Mouse (Mus musculus) testis, adult 2 months (tissue): ENCODE data around the gene Asb8. TPM values are rescaled to one million over a fixed set of nuclear protein-coding genes. Genes with fewer than 3 reads are reported as not detected.
A peak's percentile ranks its signal among the peaks of the same experiment; 100 is the strongest.

ENCODE experiments used
- H3K27ac ChIP-seq: fragments of 200-500 bp; 2 replicates; pipeline ENCODE4 v1.5.1; 2012; ENCODE audit warnings: low read depth, low read length; ENCODE audit not compliant: control insufficient read depth, insufficient read depth
- H3K27me3 ChIP-seq: fragments of 200-500 bp; 2 replicates; pipeline ENCODE4 v1.6.1; 2012; ENCODE audit warnings: mild to moderate bottlenecking, low read length, moderate library complexity; ENCODE audit not compliant: control insufficient read depth, insufficient read depth
- H3K36me3 ChIP-seq: fragments of 200-500 bp; 2 replicates; pipeline ENCODE4 v1.6.1; 2012; ENCODE audit warnings: mild to moderate bottlenecking, low read length; ENCODE audit not compliant: control insufficient read depth, insufficient read depth
- H3K4me1 ChIP-seq: fragments of 200-500 bp; 2 replicates; pipeline ENCODE4 v1.6.1; 2012; ENCODE audit warnings: low read length; ENCODE audit not compliant: control insufficient read depth, insufficient read depth
- H3K4me3 ChIP-seq: fragments of 200-500 bp; 2 replicates; pipeline ENCODE4 v1.5.1; 2012; ENCODE audit warnings: low read depth, mild to moderate bottlenecking, low read length, moderate library complexity, mixed read lengths; ENCODE audit not compliant: control insufficient read depth
- CTCF ChIP-seq: fragments of 200-500 bp; IDR thresholded peaks from 2 replicates; pipeline ENCODE4 v1.5.1; 2012; ENCODE audit warnings: low read depth, mild to moderate bottlenecking, inconsistent platforms, low read length, moderate library complexity; ENCODE audit not compliant: control insufficient read depth, insufficient read depth, insufficient replicate concordance
- POLR2A ChIP-seq: fragments of 200-500 bp; IDR thresholded peaks from 2 replicates; pipeline ENCODE4 v1.6.1; 2012; ENCODE audit warnings: low read depth, mild to moderate bottlenecking, inconsistent platforms, low read length, moderate library complexity; ENCODE audit not compliant: control insufficient read depth
- polyA plus RNA-seq: library from polyadenylated mRNA; depleted of rRNA; stranded (reverse); fragments of >200 nt; gene quantifications from 2 replicates; pipeline ENCODE4 v1.2.3, GENCODE M21; 2012

The Asb8 gene
- polyA plus RNA-seq, 1 experiment = 132 TPM

GRCm38 (mm10) chr15:98116287-98116686 lies 49.1 kb downstream of the Asb8 start:
- Histone ChIP-seq H3K27ac (no peak overlapping the region), H3K27me3 (no peaks in the 10 kb centered on the region), H3K36me3 (peaks cover 1% of the 10 kb centered on the region; the same call in 1 of the 2 replicates), H3K4me1 (no peaks in the 10 kb centered on the region), H3K4me3 (no peak overlapping the region)
- TF ChIP-seq CTCF (no peak), POLR2A (no peak)

GRCm38 (mm10) chr15:98115779-98116163 lies 49.7 kb downstream of the Asb8 start:
- TF ChIP-seq CTCF (no peak), POLR2A (no peak)
- Histone ChIP-seq H3K27ac (no peak overlapping the region), H3K27me3 (no peaks in the 10 kb centered on the region), H3K4me3 (no peak overlapping the region), H3K36me3 (peaks cover 1% of the 10 kb centered on the region; the same call in 1 of the 2 replicates), H3K4me1 (no peaks in the 10 kb centered on the region)

GRCm38 (mm10) chr15:98114852-98115778 lies 50.3 kb downstream of the Asb8 start:
- no peaks in the 10 kb centered on the region for H3K27me3 ChIP-seq
- H3K4me1 ChIP-seq = no peaks in the 10 kb centered on the region
- TF ChIP-seq CTCF (no peak), POLR2A (no peak)
- no peak overlapping the region for H3K4me3 ChIP-seq
- H3K36me3 ChIP-seq = peaks cover 1% of the 10 kb centered on the region; the same call in 1 of the 2 replicates
- no peak overlapping the region for H3K27ac ChIP-seq

- H3K27ac ChIP-seq = no peak overlapping the region
- TF ChIP-seq POLR2A (no peak), CTCF (no peak)
- H3K27me3 ChIP-seq = no peaks in the 10 kb centered on the region
These were observed 51.1 kb downstream of the Asb8 start for GRCm38 (mm10) chr15:98114098-98114851.

GRCm38 (mm10) chr15:98111791-98112190 lies 53.6 kb downstream of the Asb8 start:
- Histone ChIP-seq H3K4me3 (no peak overlapping the region), H3K27me3 (no peaks in the 10 kb centered on the region), H3K4me1 (peaks cover 7% of the 10 kb centered on the region), H3K36me3 (peaks cover 1% of the 10 kb centered on the region; the same call in 1 of the 2 replicates), H3K27ac (no peak overlapping the region)
- no peak for TF ChIP-seq POLR2A
- TF ChIP-seq CTCF = no peak

More at GRCm38 (mm10) chr15:98114098-98114851, 51.1 kb downstream of the Asb8 start:
- peaks cover 1% of the 10 kb centered on the region; the same call in 1 of the 2 replicates for H3K36me3 ChIP-seq
- no peaks in the 10 kb centered on the region for H3K4me1 ChIP-seq
- H3K4me3 ChIP-seq = no peak overlapping the region

GRCm38 (mm10) chr15:98108297-98109152 lies 56.9 kb downstream of the Asb8 start:
- Histone ChIP-seq H3K27ac (peak overlapping the region; percentile 41; the same call in 1 of the 2 replicates), H3K36me3 (peaks cover 1% of the 10 kb centered on the region; the same call in 1 of the 2 replicates), H3K4me3 (peak overlapping the region; percentile 83), H3K4me1 (peaks cover 7% of the 10 kb centered on the region), H3K27me3 (no peaks in the 10 kb centered on the region)
- TF ChIP-seq CTCF (no peak), POLR2A (peak; percentile 34; the same call in 1 of the 2 replicates)
